Mouse (Mus musculus) CH12.LX (cell line): ENCODE data around the gene E2f2. TPM values are rescaled to one million over a fixed set of nuclear protein-coding genes. Genes with fewer than 3 reads are reported as not detected.

Experiments
- DNase-seq: peaks from one replicate; pipeline ENCODE4 v3.0.0-alpha.2; 2013; ENCODE audit errors: extremely low read depth
- H3K27ac ChIP-seq: 2 replicates; pipeline ENCODE4 v1.5.1; 2012; ENCODE audit warnings: low read depth, mild to moderate bottlenecking, control low read depth, moderate library complexity; ENCODE audit not compliant: insufficient read depth
- H3K27me3 ChIP-seq: replicated peaks from 2 replicates; pipeline ENCODE3; 2012; ENCODE audit warnings: inconsistent platforms
- H3K36me3 ChIP-seq, 2 experiments: replicated peaks in 1 of 2; 2 replicates each; pipeline versions ENCODE3 to v1.6.1; 2012; ENCODE audit warnings: inconsistent platforms in 1 of 2, low read length in 1 of 2, mild to moderate bottlenecking in 1 of 2, mixed read lengths in 1 of 2, moderate library complexity in 1 of 2; ENCODE audit not compliant: control insufficient read depth in 1 of 2, insufficient read depth in 1 of 2
- H3K4me1 ChIP-seq, 2 experiments: 2 replicates each; pipeline ENCODE4 v1.6.1; 2012; ENCODE audit warnings: inconsistent platforms in 1 of 2, moderate library complexity in 1 of 2; ENCODE audit not compliant: insufficient read depth in 2 of 2, control insufficient read depth in 1 of 2
- H3K4me2 ChIP-seq: 2 replicates; pipeline ENCODE4 v1.6.1; 2012; ENCODE audit warnings: low read depth, mild to moderate bottlenecking, control low read depth; ENCODE audit not compliant: poor library complexity, insufficient read depth, severe bottlenecking
- H3K4me3 ChIP-seq, 3 experiments: fragments of 150-350 bp in 1 of 3; sonication (generic) in 1 of 3; replicated peaks in 1 of 3; 2 replicates each; pipeline versions ENCODE3 to v1.5.1; 2011 to 2012; ENCODE audit warnings: low read depth in 2 of 3, low read length in 2 of 3, mild to moderate bottlenecking in 2 of 3, moderate library complexity in 2 of 3, control low read depth in 1 of 3, improper control_type of control experiment in 1 of 3, inconsistent platforms in 1 of 3, mixed read lengths in 1 of 3; ENCODE audit not compliant: poor library complexity in 1 of 3
- H3K79me2 ChIP-seq: replicated peaks from 2 replicates; pipeline ENCODE4 v1.6.1; 2012; ENCODE audit warnings: mild to moderate bottlenecking, moderate library complexity; ENCODE audit not compliant: control insufficient read depth, poor library complexity, insufficient read depth, severe bottlenecking; ENCODE audit errors: extremely low read depth
- H3K9ac ChIP-seq: 2 replicates; pipeline ENCODE4 v1.6.1; 2012; ENCODE audit warnings: low read depth, mild to moderate bottlenecking, control low read depth, moderate library complexity; ENCODE audit not compliant: insufficient read depth
- H3K9me3 ChIP-seq: replicated peaks from 2 replicates; pipeline ENCODE3; 2012; ENCODE audit warnings: low read length, inconsistent platforms, mixed read lengths
- BHLHE40 ChIP-seq: IDR thresholded peaks from 2 replicates; pipeline ENCODE4 v1.6.1; 2011; ENCODE audit warnings: mild to moderate bottlenecking, low read depth, low read length, improper control_type of control experiment
- CHD2 ChIP-seq: IDR thresholded peaks from 2 replicates; pipeline ENCODE4 v1.6.1; 2011; ENCODE audit warnings: low read length, improper control_type of control experiment
- CTCF ChIP-seq, 2 experiments: IDR thresholded peaks in 1 of 2; conservative IDR thresholded peaks in 1 of 2; 2 replicates each; pipeline ENCODE4 v1.5.1; 2011 to 2012; ENCODE audit warnings: low read depth in 2 of 2, low read length in 2 of 2, improper control_type of control experiment in 1 of 2, inconsistent platforms in 1 of 2, mild to moderate bottlenecking in 1 of 2, moderate library complexity in 1 of 2
- EP300 ChIP-seq: IDR thresholded peaks from 2 replicates; pipeline ENCODE4 v1.6.1; 2011; ENCODE audit warnings: low read length, improper control_type of control experiment
- GABPA ChIP-seq: IDR thresholded peaks from 2 replicates; pipeline ENCODE4 v1.6.1; 2012; ENCODE audit warnings: low read depth, low read length, improper control_type of control experiment, inconsistent platforms; ENCODE audit not compliant: insufficient replicate concordance
- IRF4 ChIP-seq: IDR thresholded peaks from 2 replicates; pipeline ENCODE4 v1.6.1; 2014; ENCODE audit warnings: low read depth, mild to moderate bottlenecking, inconsistent platforms, low read length, improper control_type of control experiment
- MAFK ChIP-seq: IDR thresholded peaks from 2 replicates; pipeline ENCODE4 v1.6.1; 2011; ENCODE audit warnings: low read length, improper control_type of control experiment; ENCODE audit not compliant: insufficient replicate concordance
- MAZ ChIP-seq: IDR thresholded peaks from 2 replicates; pipeline ENCODE4 v1.6.1; 2012; ENCODE audit warnings: low read depth, mild to moderate bottlenecking, inconsistent platforms, low read length, improper control_type of control experiment, moderate library complexity
- MEF2A ChIP-seq: IDR thresholded peaks from 2 replicates; pipeline ENCODE4 v1.6.1; 2014; ENCODE audit warnings: low read depth, mild to moderate bottlenecking, inconsistent platforms, low read length, improper control_type of control experiment, borderline replicate concordance
- MYC ChIP-seq: IDR thresholded peaks from 2 replicates; pipeline ENCODE4 v1.6.1; 2011; ENCODE audit warnings: low read depth, mild to moderate bottlenecking, improper control_type of control experiment, low read length
- NELFE ChIP-seq: IDR thresholded peaks from 2 replicates; pipeline ENCODE4 v1.6.1; 2011; ENCODE audit warnings: low read depth, low read length, improper control_type of control experiment
- NRF1 ChIP-seq: IDR thresholded peaks from 2 replicates; pipeline ENCODE4 v1.6.1; 2014; ENCODE audit warnings: low read depth, mild to moderate bottlenecking, inconsistent platforms, low read length, improper control_type of control experiment, moderate library complexity
- POLR2A ChIP-seq: IDR thresholded peaks from 2 replicates; pipeline ENCODE4 v1.6.1; 2011; ENCODE audit warnings: low read depth, mild to moderate bottlenecking, improper control_type of control experiment, low read length
- POLR2AphosphoS2 ChIP-seq: IDR thresholded peaks from 2 replicates; pipeline ENCODE4 v1.6.1; 2011; ENCODE audit warnings: low read depth, low read length, improper control_type of control experiment
- SMC3 ChIP-seq: IDR thresholded peaks from 2 replicates; pipeline ENCODE4 v1.6.1; 2011; ENCODE audit warnings: low read depth, low read length, improper control_type of control experiment
- UBTF ChIP-seq: IDR thresholded peaks from 2 replicates; pipeline ENCODE4 v1.6.1; 2012; ENCODE audit warnings: low read depth, mild to moderate bottlenecking, inconsistent platforms, low read length, improper control_type of control experiment, moderate library complexity
- ZC3H11A ChIP-seq: IDR thresholded peaks from 2 replicates; pipeline ENCODE4 v1.6.1; 2012; ENCODE audit warnings: low read depth, mild to moderate bottlenecking, inconsistent platforms, low read length, improper control_type of control experiment
- ZMIZ1 ChIP-seq: IDR thresholded peaks from 2 replicates; pipeline ENCODE4 v1.6.1; 2012; ENCODE audit warnings: low read depth, mild to moderate bottlenecking, inconsistent platforms, low read length, improper control_type of control experiment
- dilution Hi-C: fragments of 300-500 bp; cut with MboI; formaldehyde crosslinking; loops from 2 replicates; pipeline ENCODE4 v1.14.3; 2020; ENCODE audit warnings: low sequenced_read_pairs; ENCODE audit not compliant: extremely low pct_unique_long_range_greater_than_20kb, extremely low pct_ligation_motif_present
- in situ Hi-C: fragments of 300-500 bp; cut with MboI; formaldehyde crosslinking; loops from 3 replicates; pipeline ENCODE4 v1.14.3; 2019; ENCODE audit warnings: low sequenced_read_pairs, low pct_ligation_motif_present, low pct_unique_long_range_greater_than_20kb, mixed read lengths
- polyA plus RNA-seq: library from polyadenylated mRNA; unstranded; fragments of >175 nt; gene quantifications from 2 replicates; pipeline ENCODE4 v1.2.1, GENCODE M21; 2012; ENCODE audit warnings: low read depth; ENCODE audit not compliant: insufficient read length
- total RNA-seq, 2 experiments: library from RNA; depleted of rRNA; stranded (reverse); fragments of 300-350 nt in 1 of 2; fragments of >200 nt in 1 of 2; gene quantifications; 2 replicates each; pipeline ENCODE4 v1.2.3; 2012 to 2014

E2f2 gene
- total and polyA plus RNA-seq, 3 experiments = 3.9 to 7.2 (median 4.4) TPM

- H3K36me3 ChIP-seq = no peaks in the 10 kb centered on the region
- no peak overlapping the region for H3K4me3 ChIP-seq
- H3K9ac ChIP-seq = no peak overlapping the region
- H3K79me2 ChIP-seq = no peaks in the 10 kb centered on the region
- H3K27ac ChIP-seq = no peak overlapping the region
- no peak for DNase-seq
- H3K4me2 ChIP-seq = no peak overlapping the region
- in situ Hi-C loops (no loop called here), dilution Hi-C loops (no loop called here)
- H3K27me3 ChIP-seq = peaks cover 37% of the 10 kb centered on the region
- H3K4me1 ChIP-seq = peaks cover 4 to 9% of the 10 kb centered on the region in 2 experiments
- H3K9me3 ChIP-seq = peaks cover 6% of the 10 kb centered on the region
- TF ChIP-seq CTCF (conservative IDR thresholded peaks at IDR 0.05 in 1 of 2, IDR thresholded peaks at IDR 0.05 in 1 of 2; ENCODE audit: low read depth in 2 of 2, low read length in 2 of 2) (peak in 1 of 2 experiments; percentile 40; a peak in 2 of 4 replicates), SMC3 (peak; percentile 28; the same call in 1 of the 2 replicates), UBTF (no peak)
Observed at GRCm38 (mm10) chr4:136152821-136153220, 19.4 kb upstream of the E2f2 start.

- in situ Hi-C loops (no loop called here), dilution Hi-C loops (no loop called here)
- H3K79me2 ChIP-seq = no peaks in the 10 kb centered on the region
- H3K4me2 ChIP-seq = no peak overlapping the region
- H3K36me3 ChIP-seq = no peaks in the 10 kb centered on the region
- peaks cover 39% of the 10 kb centered on the region for H3K27me3 ChIP-seq
- TF ChIP-seq MYC (no peak), IRF4 (no peak), MAFK (no peak), GABPA (no peak), POLR2AphosphoS2 (no peak), ZC3H11A (no peak)
- H3K4me1 ChIP-seq = no peaks in the 10 kb centered on the region
- H3K4me3 ChIP-seq = no peak overlapping the region
- H3K27ac ChIP-seq = no peak overlapping the region
- no peak overlapping the region for H3K9ac ChIP-seq
- DNase-seq = no peak
- H3K9me3 ChIP-seq = peaks cover 6% of the 10 kb centered on the region
Observed at GRCm38 (mm10) chr4:136154462-136154861, 17.7 kb upstream of the E2f2 start.

- Histone ChIP-seq H3K4me2 (no peak overlapping the region), H3K79me2 (no peaks in the 10 kb centered on the region), H3K27ac (no peak overlapping the region), H3K4me3 (no peak overlapping the region), H3K4me1 (peaks cover 0 to 2% of the 10 kb centered on the region in 2 experiments; a peak in 1 of 4 replicates), H3K36me3 (no peaks in the 10 kb centered on the region), H3K9ac (no peak overlapping the region), H3K9me3 (no peaks in the 10 kb centered on the region), H3K27me3 (peaks cover 32% of the 10 kb centered on the region)
- TF ChIP-seq CHD2 (no peak), MAFK (no peak), NRF1 (no peak), POLR2A (no peak), EP300 (no peak), MAZ (no peak), NELFE (no peak), ZMIZ1 (no peak), BHLHE40 (no peak), MEF2A (no peak)
- in situ Hi-C loops = no loop called here
- DNase-seq = no peak
- dilution Hi-C loops = no loop called here
Observed at GRCm38 (mm10) chr4:136158498-136158897, 13.7 kb upstream of the E2f2 start.
